Mouse (Mus musculus) liver, embryonic 12.5 days (tissue): ENCODE measurements at regions not wholly inside any gene's neighbourhood (a gene's known extent, or its start where the extent isn't known, plus 50 kb on each side); places are given as distances from the start of the nearest gene placed in this dataset.
"Not testable (repeated sequence)": the region's sequence is repeated elsewhere in the genome, so short reads cannot be mapped to it uniquely, and the experiment has no call there.

ENCODE experiments used
- ATAC-seq: fragments of 200-750 bp; cut with Nextera tagmentation; 2 replicates; pipeline ENCODE4 v1.8.0; 2017; ENCODE audit warnings: moderate number of reproducible peaks, mild to moderate bottlenecking, moderate library complexity
- H3K27ac ChIP-seq: fragments of 300-500 bp; sonication (generic); 2 replicates; pipeline ENCODE4 v1.5.1; 2016; ENCODE audit warnings: mild to moderate bottlenecking
- H3K27me3 ChIP-seq: fragments of 300-500 bp; sonication (generic); replicated peaks from 2 replicates; pipeline ENCODE4 v1.6.1; 2016; ENCODE audit warnings: mild to moderate bottlenecking, moderate library complexity
- H3K36me3 ChIP-seq: fragments of 300-500 bp; sonication (generic); 2 replicates; pipeline ENCODE4 v1.6.1; 2016; ENCODE audit warnings: mild to moderate bottlenecking, moderate library complexity
- H3K4me1 ChIP-seq: fragments of 300-500 bp; sonication (generic); 2 replicates; pipeline ENCODE4 v1.6.1; 2016
- H3K4me2 ChIP-seq: fragments of 300-500 bp; sonication (generic); 2 replicates; pipeline ENCODE4 v1.6.1; 2016; ENCODE audit warnings: mild to moderate bottlenecking, moderate library complexity
- H3K4me3 ChIP-seq: fragments of 300-500 bp; sonication (generic); 2 replicates; pipeline ENCODE4 v1.5.1; 2016; ENCODE audit warnings: mild to moderate bottlenecking, moderate library complexity
- H3K9ac ChIP-seq: fragments of 300-500 bp; sonication (generic); 2 replicates; pipeline ENCODE4 v1.6.1; 2016; ENCODE audit warnings: mild to moderate bottlenecking, moderate library complexity
- H3K9me3 ChIP-seq: fragments of 300-500 bp; sonication (generic); replicated peaks from 2 replicates; pipeline ENCODE4 v1.6.1; 2016; ENCODE audit warnings: mild to moderate bottlenecking, moderate library complexity
- WGBS: fragments of 180-500 bp; shearing (Covaris S2); methylation state at CpG from one replicate; pipeline ENCODE4 v1.1.7; 2016; ENCODE audit not compliant: insufficient replicate concordance; 5-methylcytosine and 5-hydroxymethylcytosine counted together

DNA sequence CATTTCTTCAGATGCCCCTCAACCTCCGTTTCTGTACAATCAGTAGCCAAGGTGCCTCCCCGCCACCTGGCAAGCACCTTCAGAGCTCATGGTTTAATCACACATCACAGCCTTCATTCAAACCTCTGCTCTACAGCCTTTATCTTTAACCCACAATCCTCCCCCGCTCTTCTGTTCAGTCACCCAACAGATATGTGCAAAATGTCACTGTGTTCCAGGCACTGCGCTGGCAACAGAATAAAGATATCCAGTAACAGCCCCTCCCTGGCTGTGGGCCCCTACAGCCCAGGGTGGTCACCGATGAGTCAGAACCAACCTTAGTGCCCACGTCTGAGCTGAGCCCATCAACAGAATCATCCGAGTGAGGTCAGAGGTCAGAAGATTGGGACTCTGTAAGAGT is 54.3 kb upstream of the Ddr1 start:
- 30% methylated on average over 7 of the region's 7 CpGs for WGBS
- no peaks in the 10 kb centered on the region for H3K9me3 ChIP-seq
- 0 out of 2 replicates have a peak overlapping the region, but pooled peaks have one; percentile 1 for H3K9ac ChIP-seq
- peaks cover 52% of the 10 kb centered on the region for H3K4me1 ChIP-seq
- 0 out of 2 replicates have a peak, but pooled peaks cover 5% of the 10 kb centered on the region for H3K27me3 ChIP-seq
- ATAC-seq, result peak; percentile 95
- H3K4me2 ChIP-seq, result peak overlapping the region; percentile 47
- no peaks in the 10 kb centered on the region for H3K36me3 ChIP-seq
- no peak overlapping the region for H3K4me3 ChIP-seq
- peak overlapping the region; percentile 55 for H3K27ac ChIP-seq

DNA sequence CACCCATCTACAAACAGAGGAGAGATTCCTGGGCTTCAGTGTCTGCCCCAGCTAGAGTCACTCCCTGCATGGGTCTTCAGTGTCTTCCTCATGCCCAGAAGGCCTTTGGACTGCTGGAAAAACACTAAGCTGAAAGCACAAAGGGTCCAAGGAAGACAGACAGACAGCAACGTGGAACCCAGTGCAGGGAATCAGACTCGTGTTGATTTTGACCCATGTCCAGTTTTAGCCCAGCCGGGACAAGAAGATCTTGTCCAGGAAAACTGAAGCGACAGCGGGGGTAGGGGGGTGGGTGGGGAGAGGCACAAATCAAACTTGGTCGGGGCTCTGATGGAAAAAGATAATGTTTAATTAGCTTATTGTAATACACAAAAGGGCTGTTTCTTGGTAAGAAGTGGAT is 55.3 kb upstream of the Ddr1 start:
- Histone ChIP-seq H3K9me3 (no peaks in the 10 kb centered on the region), H3K36me3 (no peaks in the 10 kb centered on the region), H3K4me1 (peaks cover 51% of the 10 kb centered on the region), H3K9ac (peak overlapping the region; percentile 1; the same call in 1 of the 2 replicates), H3K27ac (no peak overlapping the region), H3K4me3 (no peak overlapping the region), H3K27me3 (0 out of 2 replicates have a peak, but pooled peaks cover 5% of the 10 kb centered on the region), H3K4me2 (no peak overlapping the region)
- ATAC-seq, result no peak
- 64% methylated on average over 6 of the region's 6 CpGs for WGBS

DNA sequence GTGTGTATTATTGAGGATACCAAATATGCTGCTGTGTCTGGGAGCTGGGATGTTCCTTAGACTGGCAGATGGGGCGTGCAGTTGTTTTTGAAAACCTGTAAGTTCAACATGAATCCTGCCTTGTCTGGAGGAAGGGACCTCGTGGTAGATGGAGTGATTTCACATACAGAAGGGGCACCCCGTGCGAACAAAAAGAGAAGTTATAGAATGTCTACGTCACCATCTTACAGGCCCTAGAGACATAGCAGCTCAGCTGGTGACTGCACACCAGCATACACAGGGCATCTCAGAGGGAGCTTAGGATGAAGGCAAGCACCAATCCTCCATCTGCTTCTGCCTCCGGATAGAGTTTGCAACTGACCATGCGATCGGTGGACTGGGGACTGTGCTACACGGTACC is 58.2 kb upstream of the Ddr1 start:
- H3K9ac ChIP-seq, result no peak overlapping the region
- H3K9me3 ChIP-seq, result peaks cover 7% of the 10 kb centered on the region; the same call in 1 of the 2 replicates
- no peak overlapping the region for H3K27ac ChIP-seq
- no peak overlapping the region for H3K4me3 ChIP-seq
- peaks cover 44% of the 10 kb centered on the region for H3K4me1 ChIP-seq
- no peaks in the 10 kb centered on the region for H3K27me3 ChIP-seq
- H3K36me3 ChIP-seq, result no peaks in the 10 kb centered on the region
- ATAC-seq, result no peak
- whole genome bisulfite sequencing, result 69% methylated on average over 9 of the region's 9 CpGs
- H3K4me2 ChIP-seq, result no peak overlapping the region

DNA sequence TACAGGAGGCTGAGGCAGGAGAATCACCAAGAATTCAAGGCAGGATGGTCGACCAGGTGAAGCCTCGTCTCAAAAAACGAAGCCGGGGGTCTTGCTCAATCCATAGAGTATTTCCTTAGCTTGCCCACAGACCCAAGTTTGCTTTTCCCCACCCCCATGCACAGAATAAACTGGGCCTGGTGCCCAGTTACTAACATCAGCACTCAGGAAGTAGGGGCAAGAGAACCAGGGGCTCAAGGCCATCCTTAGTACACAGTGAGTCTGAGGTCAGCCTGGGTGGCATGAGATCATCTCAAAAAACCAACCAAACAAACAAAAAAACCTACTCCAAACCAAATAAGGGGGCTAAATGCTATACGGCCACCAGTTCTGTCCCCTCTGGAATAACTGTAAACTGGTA is 58.4 kb upstream of the Ier3 start:
- H3K9ac ChIP-seq, result no peak overlapping the region
- no peaks in the 10 kb centered on the region for H3K36me3 ChIP-seq
- H3K4me3 ChIP-seq, result no peak overlapping the region
- peaks cover 7% of the 10 kb centered on the region; the same call in 1 of the 2 replicates for H3K9me3 ChIP-seq
- ATAC-seq, result no peak
- 57% methylated on average over 5 of the region's 5 CpGs for WGBS
- peaks cover 41% of the 10 kb centered on the region for H3K4me1 ChIP-seq
- no peak overlapping the region for H3K27ac ChIP-seq
- no peak overlapping the region for H3K4me2 ChIP-seq
- H3K27me3 ChIP-seq, result no peaks in the 10 kb centered on the region

DNA sequence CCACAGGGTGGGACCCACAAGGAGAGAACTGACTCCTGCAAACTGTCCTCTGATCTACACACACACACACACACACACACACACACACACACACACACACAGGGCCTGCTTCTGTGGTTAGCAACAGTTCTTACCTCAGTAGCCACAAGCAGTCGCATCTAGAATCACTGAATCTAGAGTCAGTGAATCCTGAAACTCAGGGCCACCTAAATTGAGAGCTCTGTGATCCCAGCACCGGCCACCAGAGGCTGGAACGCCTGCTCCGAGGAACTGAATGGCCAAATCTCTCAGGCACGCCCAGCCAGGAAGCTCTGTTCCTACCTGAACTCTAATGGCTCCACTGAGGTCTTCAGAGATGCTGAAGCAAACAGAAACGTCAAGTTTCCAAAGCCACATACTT is 57.6 kb upstream of the Ier3 start:
- Histone ChIP-seq H3K4me3 (no peak overlapping the region), H3K9ac (no peak overlapping the region)
- 30% methylated on average over 6 of the region's 6 CpGs for WGBS

DNA sequence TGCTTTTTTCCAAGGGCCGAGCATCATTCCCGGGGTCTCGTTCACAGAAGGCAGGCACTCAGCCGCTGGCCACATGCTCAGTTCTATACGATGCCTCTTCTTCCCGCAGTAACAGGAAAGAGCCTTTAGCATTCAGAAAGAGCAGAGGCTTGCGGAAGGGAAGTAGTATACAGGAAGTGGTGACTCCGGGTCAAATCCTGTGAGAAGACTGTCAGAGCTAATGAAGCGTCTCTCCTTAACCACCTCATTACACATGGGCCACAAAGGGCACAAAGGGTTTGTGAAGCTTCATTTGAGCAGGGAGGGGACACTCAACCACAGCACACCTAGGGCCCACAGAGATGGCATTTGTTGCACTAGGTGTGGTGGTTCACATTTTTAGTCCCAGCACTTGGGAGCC is 55.1 kb upstream of the Ier3 start:
- Histone ChIP-seq H3K4me1 (peaks cover 34% of the 10 kb centered on the region), H3K4me2 (no peak overlapping the region), H3K4me3 (no peak overlapping the region), H3K27me3 (no peaks in the 10 kb centered on the region), H3K36me3 (no peaks in the 10 kb centered on the region), H3K9ac (no peak overlapping the region), H3K27ac (no peak overlapping the region), H3K9me3 (peaks cover 7% of the 10 kb centered on the region; the same call in 1 of the 2 replicates)
- 51% methylated on average over 9 of the region's 9 CpGs for WGBS
- ATAC-seq, result no peak

More for the DNA sequence above, 57.6 kb upstream of the Ier3 start:
- Histone ChIP-seq H3K36me3 (no peaks in the 10 kb centered on the region), H3K4me1 (peaks cover 41% of the 10 kb centered on the region), H3K27me3 (no peaks in the 10 kb centered on the region), H3K4me2 (no peak overlapping the region), H3K27ac (no peak overlapping the region), H3K9me3 (peaks cover 7% of the 10 kb centered on the region; the same call in 1 of the 2 replicates)
- ATAC-seq, result no peak

DNA sequence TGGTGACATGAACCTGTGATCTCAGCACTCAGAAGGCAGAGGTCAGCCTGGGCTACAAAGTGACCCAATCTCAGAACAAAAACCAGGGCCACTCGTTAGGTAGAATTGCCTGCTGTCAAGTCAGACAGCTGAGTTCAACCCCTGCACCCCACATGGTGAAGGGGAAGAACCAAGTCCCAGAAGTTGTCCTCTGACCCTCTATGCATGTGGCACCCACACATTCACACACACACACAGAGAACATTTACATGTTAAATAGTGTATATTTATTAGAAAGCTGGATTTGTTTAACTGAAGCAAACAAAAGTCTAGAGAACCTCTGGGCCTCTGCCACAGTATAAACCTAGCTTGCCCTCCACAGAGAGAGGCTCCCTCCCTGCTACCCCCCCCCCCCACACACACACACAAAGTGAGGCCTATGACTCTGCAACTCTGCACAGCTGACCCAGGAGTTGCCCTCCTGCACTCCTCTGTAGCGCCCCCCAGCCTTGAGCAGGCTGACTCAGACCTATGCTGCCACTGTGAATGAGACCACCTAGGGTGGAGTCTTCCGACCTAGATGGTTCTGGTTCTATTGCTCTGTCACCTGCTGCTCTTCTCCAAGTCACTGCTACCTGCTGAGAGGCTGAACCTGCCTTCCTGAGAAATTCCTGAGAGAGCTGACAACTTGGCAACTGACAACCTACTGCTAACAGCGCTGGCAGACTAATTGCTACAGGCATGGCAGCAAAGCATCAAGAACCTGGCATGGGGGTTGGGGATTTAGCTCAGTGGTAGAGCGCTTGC is 52.1 kb upstream of the Ier3 start:
- Histone ChIP-seq H3K27ac (no peak overlapping the region), H3K9me3 (peaks cover 7% of the 10 kb centered on the region; the same call in 1 of the 2 replicates), H3K4me2 (no peak overlapping the region), H3K4me3 (no peak overlapping the region), H3K9ac (no peak overlapping the region), H3K27me3 (no peaks in the 10 kb centered on the region; the same call in 1 of the 2 replicates), H3K4me1 (peaks cover 21% of the 10 kb centered on the region), H3K36me3 (no peaks in the 10 kb centered on the region)
- 67% methylated on average over 5 of the region's 5 CpGs for WGBS
- 0 out of 2 replicates have a peak, but pooled peaks have one; percentile 47 for ATAC-seq

DNA sequence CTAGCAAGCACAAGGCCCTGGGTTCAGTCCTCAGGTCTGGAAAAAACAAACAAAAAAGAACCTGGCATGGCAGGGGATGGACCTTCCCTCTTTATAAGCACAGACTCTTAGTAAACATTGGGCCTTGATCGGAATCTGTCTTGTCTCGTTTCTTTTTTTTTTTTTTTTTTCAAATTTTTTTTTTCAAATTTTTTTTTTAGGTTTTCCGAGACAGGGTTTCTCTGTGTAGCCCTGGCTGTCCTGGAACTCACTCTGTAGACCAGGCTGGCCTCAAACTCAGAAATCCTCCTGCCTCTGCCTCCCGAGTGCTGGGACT is 51.6 kb upstream of the Ier3 start:
- 77% methylated on average over 4 of the region's 4 CpGs for WGBS

DNA sequence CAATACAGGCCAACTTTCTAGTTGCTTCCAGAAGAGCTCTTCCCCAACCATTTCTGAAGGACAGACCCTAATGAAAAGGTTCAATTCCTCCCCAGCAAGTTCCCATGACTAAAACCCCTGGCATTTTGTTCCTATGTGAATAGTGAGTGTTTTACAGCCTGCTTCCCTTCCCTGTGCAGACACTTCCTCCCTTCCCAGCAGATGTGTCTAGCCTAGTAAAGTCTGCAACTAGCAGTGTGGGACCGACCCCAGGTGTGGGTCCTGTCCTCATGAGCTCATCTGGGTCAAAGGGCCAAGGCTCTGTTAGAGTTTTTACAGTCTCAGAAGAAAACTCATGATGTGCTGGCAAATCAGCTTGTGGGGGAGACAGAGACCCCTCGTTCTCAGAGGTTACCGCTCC is 50.9 kb upstream of the Ier3 start:
- no peaks in the 10 kb centered on the region; the same call in 1 of the 2 replicates for H3K27me3 ChIP-seq
- peaks cover 7% of the 10 kb centered on the region; the same call in 1 of the 2 replicates for H3K9me3 ChIP-seq

More for the DNA sequence above, 51.6 kb upstream of the Ier3 start:
- not testable (repeated sequence) for H3K9ac ChIP-seq, H3K27me3 ChIP-seq, H3K9me3 ChIP-seq, H3K36me3 ChIP-seq, H3K27ac ChIP-seq, H3K4me3 ChIP-seq, ATAC-seq, H3K4me2 ChIP-seq
- H3K4me1 ChIP-seq, result peaks cover 21% of the 10 kb centered on the region

DNA sequence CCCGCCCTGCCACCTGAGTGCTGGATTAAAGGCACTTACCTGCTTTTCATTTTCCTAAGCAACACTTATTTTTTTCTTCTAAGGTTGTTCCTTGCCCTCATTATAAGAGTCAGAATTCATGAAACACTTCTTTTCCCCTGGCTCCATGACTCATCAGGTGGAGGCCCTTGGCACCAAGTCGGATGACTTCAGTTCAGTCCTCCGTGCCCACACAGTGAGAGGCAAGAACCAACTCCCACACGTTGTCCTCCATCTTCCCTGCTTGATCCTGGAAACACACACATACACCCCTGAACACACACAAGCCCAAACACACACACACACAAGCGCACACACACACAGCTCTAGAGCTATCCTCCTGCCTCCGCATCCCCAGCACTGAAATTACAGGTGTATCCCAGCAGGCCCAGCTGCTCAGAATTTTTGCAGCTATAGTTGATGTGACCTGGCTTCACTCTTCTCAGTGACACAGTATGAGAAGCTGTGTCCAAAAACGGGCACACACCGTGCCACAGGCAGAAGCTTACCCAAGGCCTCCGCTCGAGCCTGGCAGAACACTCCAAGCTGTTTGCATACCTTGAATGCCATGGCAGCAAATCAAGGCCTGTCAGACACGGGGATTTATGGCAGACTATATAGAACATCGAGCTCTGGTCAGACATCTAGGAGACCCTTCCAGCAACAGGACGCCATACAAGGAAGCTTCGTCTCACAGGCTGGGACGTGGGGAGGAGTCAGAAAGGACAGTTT is 49.7 kb upstream of the Ier3 start:
- H3K9ac ChIP-seq, result no peak overlapping the region
- H3K4me3 ChIP-seq, result no peak overlapping the region
- H3K4me2 ChIP-seq, result no peak overlapping the region
- WGBS, result 73% methylated on average over 15 of the region's 15 CpGs
- H3K27me3 ChIP-seq, result no peaks in the 10 kb centered on the region; the same call in 1 of the 2 replicates
- peaks cover 27% of the 10 kb centered on the region for H3K4me1 ChIP-seq
- H3K36me3 ChIP-seq, result no peaks in the 10 kb centered on the region
- no peak for ATAC-seq
- no peak overlapping the region for H3K27ac ChIP-seq
- peaks cover under 1% of the 10 kb centered on the region; the same call in 1 of the 2 replicates for H3K9me3 ChIP-seq

More for the DNA sequence above, 50.9 kb upstream of the Ier3 start:
- no peak overlapping the region for H3K4me3 ChIP-seq
- no peak overlapping the region for H3K9ac ChIP-seq
- H3K27ac ChIP-seq, result no peak overlapping the region
- WGBS, result 63% methylated on average over 3 of the region's 3 CpGs
- H3K36me3 ChIP-seq, result no peaks in the 10 kb centered on the region
- H3K4me1 ChIP-seq, result peaks cover 21% of the 10 kb centered on the region
- H3K4me2 ChIP-seq, result no peak overlapping the region
- no peak for ATAC-seq
